Mouse (Mus musculus): ENCODE data around the gene Cox20.
A peak's percentile ranks its signal among the peaks of the same experiment; 100 is the strongest.
"Not testable (repeated sequence)": the region's sequence is repeated elsewhere in the genome, so short reads cannot be mapped to it uniquely, and the experiment has no call there.

Gene Cox20

DNA sequence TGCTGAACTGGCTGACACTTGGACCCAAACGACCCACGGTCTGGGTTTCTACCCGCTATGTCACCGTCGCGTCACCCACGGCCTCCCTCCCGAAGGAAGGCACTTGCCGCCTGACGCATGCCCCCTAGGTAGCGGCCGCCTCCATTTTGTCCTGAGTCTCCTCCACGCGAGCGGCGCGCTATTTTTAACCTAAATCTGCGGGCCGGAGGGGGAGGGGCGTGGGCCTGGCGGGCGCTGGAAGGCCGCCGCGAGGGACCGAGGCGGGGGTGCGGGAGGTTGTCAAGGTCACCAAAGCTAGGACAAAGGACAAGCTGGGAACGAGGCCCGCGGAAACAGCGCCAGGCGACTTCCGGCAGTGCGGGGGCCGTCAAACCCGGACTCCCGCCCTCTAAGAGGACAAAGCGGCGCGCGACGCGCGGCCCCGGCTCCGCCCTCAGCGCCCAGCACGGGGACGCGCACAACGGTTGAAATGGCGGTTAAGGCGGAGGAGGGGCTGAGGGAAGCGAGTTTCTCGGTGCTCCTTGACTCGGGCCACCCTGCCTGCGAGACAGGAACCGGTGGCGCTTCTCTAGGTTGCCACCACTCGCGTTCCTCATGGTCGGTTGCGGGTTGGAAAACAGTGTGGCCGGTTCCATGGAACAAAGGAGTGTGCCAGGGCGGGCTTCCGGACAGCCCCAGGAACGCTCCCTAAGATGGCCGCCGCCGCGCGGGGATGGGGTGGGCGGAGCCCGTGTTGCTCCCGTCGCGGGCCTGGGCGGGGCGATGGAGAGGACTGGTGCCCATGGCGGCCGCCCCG, at the start of gene Cox20:
Gene Cox20 (plus strand): TSS at position 742 of the 796 bp plus-strand sequence.
- peak; percentile 94 for DNase-seq (ENCODE audit: low spot score)

GRCm38 (mm10) chr1:178270635-178271034, 48.3 kb upstream of the Cox20 start:
- DNase-seq (ENCODE audit: low spot score) = no peak

- no peak for DNase-seq (ENCODE audit: low spot score)
Observed at GRCm38 (mm10) chr1:178275174-178275730, 43.7 kb upstream of the Cox20 start.

GRCm38 (mm10) chr1:178275738-178276053, 43.2 kb upstream of the Cox20 start:
- no peak for DNase-seq (ENCODE audit: low spot score)

- DNase-seq (ENCODE audit: low spot score) = peak; percentile 30
Observed at GRCm38 (mm10) chr1:178276054-178276911, 42.6 kb upstream of the Cox20 start.

GRCm38 (mm10) chr1:178283314-178283713, 35.6 kb upstream of the Cox20 start:
- DNase-seq (ENCODE audit: low spot score) = not testable (repeated sequence)

DNA sequence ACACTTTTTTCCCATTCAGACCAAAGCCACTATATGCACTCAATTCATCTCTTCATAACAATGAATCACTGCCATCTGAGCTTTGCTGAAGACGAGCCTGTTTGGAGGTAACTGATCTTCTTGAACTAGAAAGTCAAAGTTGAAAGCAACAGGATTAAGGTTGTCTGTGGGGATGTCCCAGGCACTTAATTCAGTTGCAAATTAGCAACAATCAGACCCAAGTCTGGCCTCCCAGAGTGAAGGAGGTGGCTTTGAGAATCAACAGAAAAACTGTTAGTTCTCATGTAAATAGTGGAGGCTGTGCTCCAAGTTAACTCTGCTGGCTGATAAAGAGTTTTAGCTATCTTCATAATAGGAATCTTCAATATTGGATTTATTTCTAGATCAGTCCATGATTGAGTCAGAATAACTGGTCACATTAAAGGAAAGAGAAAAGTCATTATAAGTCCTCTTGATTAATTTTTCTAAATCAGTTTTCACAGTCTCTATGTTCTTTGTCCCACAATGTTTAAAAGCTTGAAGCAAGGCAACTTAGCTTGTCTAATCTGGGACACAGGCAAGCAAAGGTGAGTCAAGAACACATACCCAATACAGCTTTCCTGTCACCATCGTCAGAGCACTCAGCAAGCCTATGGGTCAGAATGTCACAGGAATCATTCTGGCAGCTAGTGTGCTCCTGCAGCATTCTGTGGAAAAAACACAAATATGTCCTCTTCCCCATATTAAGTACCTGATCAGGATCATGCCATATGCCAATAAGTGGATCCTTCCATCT, 34.8 kb upstream of the Cox20 start:
- DNase-seq (ENCODE audit: low spot score) = no peak

DNA sequence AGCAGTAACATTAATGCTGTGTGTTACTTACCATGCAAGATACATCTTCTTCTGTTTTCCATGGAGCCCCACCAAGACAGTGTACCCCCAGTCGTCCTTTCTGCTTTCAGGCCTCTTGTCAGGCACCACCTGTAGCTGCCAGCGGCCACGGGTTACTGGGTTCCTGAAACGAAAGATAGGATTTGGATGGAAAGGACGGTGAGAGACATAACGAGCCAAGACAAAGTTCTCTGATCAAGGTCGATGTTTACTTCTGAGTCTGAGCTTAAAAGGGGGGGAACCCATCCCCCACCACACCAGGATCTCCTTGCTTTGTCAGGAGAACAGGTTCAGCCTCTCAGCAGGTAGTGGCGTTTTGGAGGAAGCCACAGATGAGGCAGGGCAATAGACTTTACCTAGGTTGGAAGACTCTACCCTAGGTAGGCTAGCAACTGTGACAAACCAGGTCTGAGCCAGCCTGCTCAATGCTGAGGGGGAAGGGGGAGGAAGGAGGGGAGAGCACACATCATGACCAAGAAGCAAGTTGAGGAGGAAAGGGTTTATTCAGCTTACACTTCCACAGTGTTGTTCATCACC, 31.2 kb upstream of the Cox20 start:
- no peak for DNase-seq (ENCODE audit: low spot score)

DNA sequence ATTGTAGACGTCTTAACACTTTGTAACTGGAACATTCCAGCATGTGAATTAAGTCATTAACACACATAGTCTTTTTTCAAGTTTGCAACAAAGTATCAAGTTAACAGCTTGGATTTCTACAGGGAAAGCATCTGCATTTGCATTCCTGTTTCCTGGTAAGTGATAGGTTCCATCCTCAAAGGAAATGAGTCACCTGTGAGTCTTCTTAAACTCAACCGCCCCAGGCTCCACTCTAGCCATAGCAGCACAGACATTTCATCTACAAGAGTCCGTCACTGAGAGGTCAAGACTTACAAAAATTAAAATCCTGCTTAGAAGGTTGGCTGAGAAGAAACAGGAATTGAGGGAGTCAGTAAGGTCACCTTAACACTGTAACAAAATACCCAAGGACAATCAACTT, 27.2 kb upstream of the Cox20 start:
- DNase-seq (ENCODE audit: low spot score) = no peak

DNA sequence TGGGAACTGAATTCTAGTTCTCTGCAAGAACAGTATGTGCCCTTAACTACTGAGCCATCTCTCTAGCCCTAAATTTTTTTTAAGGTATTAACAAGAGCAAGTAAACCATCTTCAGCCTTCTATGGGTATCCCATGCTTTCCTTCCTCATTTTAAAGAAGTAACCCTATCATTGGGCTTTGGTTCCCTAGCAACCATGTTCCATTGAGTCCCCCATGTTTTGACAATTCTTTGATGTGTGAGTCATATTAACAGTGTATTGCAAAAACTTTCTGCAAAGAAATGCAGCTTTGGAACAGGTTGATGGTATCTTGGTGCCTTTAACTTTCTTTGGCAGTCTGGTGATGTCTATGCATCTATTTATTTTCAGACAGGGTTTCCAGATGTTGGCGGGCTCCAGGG, 24.9 kb upstream of the Cox20 start:
- DNase-seq (ENCODE audit: low spot score) = no peak

DNA sequence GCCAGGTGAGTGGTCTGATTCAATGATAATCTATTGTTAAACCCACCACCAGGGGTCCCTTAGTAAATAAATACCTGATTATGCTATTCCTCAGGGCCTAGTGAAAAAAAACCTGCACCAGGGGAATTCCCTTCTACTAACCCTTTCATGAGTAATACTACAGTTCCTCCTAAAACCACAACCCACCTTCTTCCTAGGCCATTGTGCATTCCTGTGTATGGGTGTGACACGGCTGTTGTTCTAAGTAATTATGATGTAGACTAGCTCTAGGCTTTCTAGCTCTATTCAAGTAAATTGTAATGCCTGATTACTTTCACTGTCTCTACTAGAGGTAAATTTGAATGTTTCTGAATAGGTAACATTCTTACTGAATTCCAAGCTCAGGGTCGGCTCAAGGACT, 17.7 kb upstream of the Cox20 start:
- not testable (repeated sequence) for DNase-seq (ENCODE audit: low spot score)

DNA sequence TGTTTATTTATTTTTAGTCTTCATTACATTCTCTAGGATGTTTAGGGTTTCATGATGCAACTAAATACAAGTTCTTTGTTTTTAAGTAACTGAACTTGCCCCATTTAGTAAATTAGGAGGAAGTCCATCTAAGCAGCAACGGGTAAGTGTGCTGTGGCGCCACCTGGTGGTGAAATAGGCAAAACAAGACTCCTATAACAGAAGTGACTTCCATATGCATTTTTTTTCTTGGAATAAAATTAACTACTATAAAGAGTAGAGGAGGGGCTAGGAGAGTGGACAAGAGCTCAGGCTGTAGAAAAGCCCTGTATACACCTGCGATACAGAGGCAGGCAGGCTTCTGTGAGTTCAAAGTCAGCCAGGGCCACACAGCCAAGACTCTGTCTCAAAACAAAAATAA, 15.5 kb upstream of the Cox20 start:
- peak; percentile 18 for DNase-seq (ENCODE audit: low spot score)

GRCm38 (mm10) chr1:178309487-178309886, 9.4 kb upstream of the Cox20 start:
- DNase-seq (ENCODE audit: low spot score) = no peak

DNA sequence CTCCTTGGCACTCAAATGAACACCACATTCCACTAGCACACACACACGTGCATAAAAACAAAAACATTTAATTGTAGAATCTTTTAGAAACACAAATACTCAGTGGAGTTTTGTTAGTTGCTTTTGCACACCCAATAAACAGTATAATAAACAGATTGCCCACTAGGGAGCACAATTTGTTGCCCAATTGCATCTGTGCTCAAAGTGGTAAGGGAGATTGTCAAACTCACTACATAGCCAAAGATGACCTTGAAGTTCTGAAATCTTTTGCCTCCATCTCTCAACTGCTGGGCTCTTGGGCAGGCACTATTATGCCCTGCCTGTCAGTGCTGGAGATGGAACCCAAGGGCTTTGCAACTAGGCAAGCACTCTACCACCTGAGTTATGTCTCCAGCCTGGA, 8.8 kb upstream of the Cox20 start:
- no peak for DNase-seq (ENCODE audit: low spot score)

DNA sequence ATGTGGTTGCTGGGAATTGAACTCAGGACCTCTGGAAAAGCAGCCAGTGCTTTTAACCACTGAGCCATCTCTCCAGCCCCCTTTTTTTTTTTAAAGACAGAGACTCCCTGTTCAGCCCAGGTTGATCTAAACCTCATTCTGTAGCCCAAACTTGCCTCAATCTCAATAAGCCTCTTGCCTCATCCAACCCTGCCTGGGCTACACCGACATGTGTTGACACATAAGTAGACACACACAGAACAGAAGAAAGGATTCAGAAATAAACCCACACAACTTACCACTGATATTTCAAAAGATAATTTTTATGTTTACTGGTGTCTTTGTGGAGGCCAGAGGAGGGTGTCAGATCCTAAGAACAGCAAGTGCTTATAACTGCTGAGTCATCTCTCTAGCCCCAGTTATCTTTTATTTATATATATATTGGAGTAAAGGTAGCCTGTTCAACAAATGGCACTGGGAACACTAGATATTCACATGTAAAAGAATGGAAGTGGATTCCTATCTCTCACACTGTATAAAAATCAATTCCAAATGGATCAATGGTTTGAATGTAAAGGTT, 5.8 kb upstream of the Cox20 start:
- DNase-seq (ENCODE audit: low spot score) = no peak

- no peak for DNase-seq (ENCODE audit: low spot score)
Observed at GRCm38 (mm10) chr1:178314236-178314635, 4.7 kb upstream of the Cox20 start.

- DNase-seq (ENCODE audit: low spot score) = no peak
Observed at GRCm38 (mm10) chr1:178317275-178318001, 1.5 kb upstream of the Cox20 start.

GRCm38 (mm10) chr1:178318002-178318388, 935 bp upstream of the Cox20 start:
- peak; percentile 84 for DNase-seq (ENCODE audit: low spot score)

DNA sequence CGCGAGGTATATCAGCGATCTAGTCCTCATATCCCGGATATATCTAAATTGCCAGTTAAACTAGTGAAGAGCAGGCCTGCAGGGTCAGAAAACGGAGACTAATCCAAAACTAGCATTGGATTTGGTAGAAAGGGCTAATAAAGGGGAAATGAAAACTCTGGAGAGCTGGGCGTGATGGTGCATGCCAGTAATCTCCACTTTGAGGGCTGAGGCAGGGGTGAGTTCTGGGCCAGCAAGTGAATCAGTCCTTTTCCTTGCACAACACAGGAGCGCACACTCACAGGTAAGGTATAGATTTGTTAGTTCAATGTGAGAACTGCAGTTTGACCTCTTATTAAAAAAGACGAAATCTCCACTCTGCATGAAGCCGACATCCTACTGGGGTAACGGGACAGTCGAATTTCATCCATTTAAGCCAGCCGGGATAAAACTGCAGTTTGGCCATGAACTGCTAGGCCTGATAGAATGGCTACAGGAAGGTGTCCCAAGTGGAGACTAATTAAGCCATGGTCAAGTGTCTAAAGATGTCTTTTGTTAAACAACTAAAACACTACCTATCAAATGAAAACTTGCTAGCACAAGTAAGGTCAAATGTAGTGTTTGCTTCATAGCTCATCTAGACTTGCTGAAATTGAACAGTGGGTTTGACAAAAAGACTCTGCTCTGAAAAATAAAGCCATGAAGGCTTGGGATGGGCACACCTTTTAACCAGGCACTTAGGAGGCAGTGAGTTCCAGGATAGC, 536 bp downstream of the Cox20 start:
- no peak for DNase-seq (ENCODE audit: low spot score)

DNA sequence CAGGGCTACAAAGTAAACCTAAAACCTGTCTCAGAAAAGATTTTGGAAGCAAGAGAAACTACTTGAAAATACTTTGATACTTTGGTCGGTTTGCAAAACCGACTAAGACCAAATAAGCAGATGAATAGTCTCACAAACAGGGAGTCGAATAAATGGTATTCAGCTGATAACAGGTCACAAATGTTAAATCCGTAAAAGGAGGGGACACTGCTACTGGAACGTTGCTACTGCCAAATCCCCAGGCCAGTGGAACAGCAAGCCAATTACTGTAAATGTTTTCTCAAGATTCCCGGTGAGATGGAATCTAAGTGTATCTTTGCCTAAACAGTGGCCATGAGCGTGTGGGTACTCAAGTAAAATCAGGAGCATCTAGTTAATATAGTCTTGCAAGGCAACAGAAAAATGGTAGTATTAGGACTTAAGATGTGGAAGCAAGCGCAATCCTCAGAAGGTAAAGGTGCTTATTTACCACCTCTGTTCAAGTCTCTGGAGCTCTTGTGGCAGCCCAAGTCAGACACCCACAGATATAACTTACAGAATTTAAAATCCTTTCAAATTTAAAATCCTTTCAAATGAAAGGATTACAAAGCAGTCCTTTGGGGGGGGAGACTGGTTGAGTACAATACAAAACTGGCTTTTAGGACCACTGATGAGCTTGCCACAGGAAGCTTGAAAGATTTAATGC, 1.2 kb downstream of the Cox20 start:
- no peak for DNase-seq (ENCODE audit: low spot score)
